Mouse (Mus musculus) brain, embryonic 18.5 days (tissue): ENCODE measurements at regions not wholly inside any gene's neighbourhood (a gene's known extent, or its start where the extent isn't known, plus 50 kb on each side); places are given as distances from the start of the nearest gene placed in this dataset.
A peak's percentile ranks its signal among the peaks of the same experiment; 100 is the strongest.
"Not testable (repeated sequence)": the region's sequence is repeated elsewhere in the genome, so short reads cannot be mapped to it uniquely, and the experiment has no call there.

Experiments
- DNase-seq: peaks from one replicate; pipeline ENCODE4 v3.0.0-alpha.2; 2012; ENCODE audit warnings: low read depth, low spot score

GRCm38 (mm10) chr3:118194754-118195153, 326.0 kb upstream of the Snx7 start:
- no peak for DNase-seq

- DNase-seq: no peak
These were observed 320.6 kb upstream of the Snx7 start for GRCm38 (mm10) chr3:118189382-118189781.

- no peak for DNase-seq
These were observed 308.7 kb upstream of the Snx7 start for GRCm38 (mm10) chr3:118177446-118177845.

- DNase-seq: no peak
These were observed 294.2 kb upstream of the Snx7 start for GRCm38 (mm10) chr3:118162916-118163315.

- DNase-seq: no peak
These were observed 276.1 kb upstream of the Snx7 start for GRCm38 (mm10) chr3:118144788-118145187.

- no peak for DNase-seq
These were observed 273.0 kb upstream of the Snx7 start for GRCm38 (mm10) chr3:118141731-118142130.

GRCm38 (mm10) chr3:118140108-118140507, 271.4 kb upstream of the Snx7 start:
- no peak for DNase-seq

GRCm38 (mm10) chr3:118128349-118128748, 259.6 kb upstream of the Snx7 start:
- not testable (repeated sequence) for DNase-seq

- DNase-seq: no peak
These were observed 233.9 kb upstream of the Snx7 start for GRCm38 (mm10) chr3:118102635-118103034.

GRCm38 (mm10) chr3:118084508-118084907, 215.8 kb upstream of the Snx7 start:
- DNase-seq: no peak

- no peak for DNase-seq
These were observed 203.6 kb upstream of the Snx7 start for GRCm38 (mm10) chr3:118072363-118072762.

- no peak for DNase-seq
These were observed 201.4 kb upstream of the Snx7 start for GRCm38 (mm10) chr3:118070129-118070528.

GRCm38 (mm10) chr3:118063679-118064078, 194.9 kb upstream of the Snx7 start:
- DNase-seq: no peak

- DNase-seq: no peak
These were observed 193.8 kb upstream of the Snx7 start for GRCm38 (mm10) chr3:118062569-118062968.

GRCm38 (mm10) chr3:118047016-118047415, 178.3 kb upstream of the Snx7 start:
- no peak for DNase-seq

GRCm38 (mm10) chr3:118046536-118046935, 177.8 kb upstream of the Snx7 start:
- no peak for DNase-seq

GRCm38 (mm10) chr3:118036501-118036900, 167.8 kb upstream of the Snx7 start:
- DNase-seq: no peak

GRCm38 (mm10) chr3:117995401-117995800, 126.7 kb upstream of the Snx7 start:
- no peak for DNase-seq

GRCm38 (mm10) chr3:117994110-117994509, 125.4 kb upstream of the Snx7 start:
- DNase-seq: no peak

- no peak for DNase-seq
These were observed 121.8 kb upstream of the Snx7 start for GRCm38 (mm10) chr3:117990561-117990960.

- no peak for DNase-seq
These were observed 119.7 kb upstream of the Snx7 start for GRCm38 (mm10) chr3:117988443-117988842.

- peak; percentile 60 for DNase-seq
These were observed 106.9 kb upstream of the Snx7 start for GRCm38 (mm10) chr3:117975638-117976037.

- peak; percentile 46 for DNase-seq
These were observed 100.1 kb upstream of the Snx7 start for GRCm38 (mm10) chr3:117968805-117969204.

GRCm38 (mm10) chr3:117938426-117938825, 69.7 kb upstream of the Snx7 start:
- DNase-seq: no peak
